Mouse (Mus musculus) left cerebral cortex, postnatal 14 days (tissue): ENCODE results near the gene Lyplal1. TPM values are rescaled to one million over a fixed set of nuclear protein-coding genes. Genes with fewer than 3 reads are reported as not detected.

ENCODE experiments used
- DNase-seq, 2 experiments: peaks; one replicate each; pipeline ENCODE4 v3.0.0; 2021 to 2022; ENCODE audit warnings: low spot score in 2 of 2, mixed read lengths in 1 of 2
- intact Hi-C: fragments of 180-260 bp; cut with DNase I; formaldehyde crosslinking; loops from one replicate; pipeline ENCODE4 v1.15.1; 2025
- long read RNA-seq, 2 experiments: library from polyadenylated mRNA; stranded (forward); transcript quantifications; one replicate each; pipeline ENCODE4 v2.0.0; 2021
- total RNA-seq, 2 experiments: library from RNA; stranded (reverse); gene quantifications; 2 replicates each; pipeline ENCODE4 v1.2.3; 2021

Gene Lyplal1
- 10 to 100 TPM; 10.2 to 14.0 TPM for total RNA-seq
- long read RNA-seq, experiment 1, transcript Lyplal1-201 (5 exons, 1,578 nt), result major isoform, 26 of 28 reads
- long read RNA-seq, experiment 1, partial matches to known transcripts, result 0 of 28 reads
- long read RNA-seq, experiment 1, other reads (novel, unspliced or antisense), result 2 of 28 reads
- long read RNA-seq, experiment 2, transcript Lyplal1-201 (5 exons, 1,578 nt), result major isoform, 10 of 12 reads
- long read RNA-seq, experiment 2, partial matches to known transcripts, result 0 of 12 reads
- long read RNA-seq, experiment 2, other reads (novel, unspliced or antisense), result 2 of 12 reads

- peak; percentile 97 to 98 for DNase-seq
Observed at GRCm38 (mm10) chr1:186116701-186117488, at the start of gene Lyplal1. Lyplal1 (minus strand) TSS chr1:186117310.

GRCm38 (mm10) chr1:186163616-186164015 lies 46.5 kb upstream of the Lyplal1 start:
- no peak for DNase-seq
- intact Hi-C loops, result no loop called here

More at GRCm38 (mm10) chr1:186116701-186117488, at the start of gene Lyplal1:
- intact Hi-C loops, result no loop called here

- DNase-seq, result no peak
- intact Hi-C loops, result no loop called here
Observed at GRCm38 (mm10) chr1:186163206-186163605, 46.1 kb upstream of the Lyplal1 start.

GRCm38 (mm10) chr1:186150376-186150775 lies 33.3 kb upstream of the Lyplal1 start:
- intact Hi-C loops, result no loop called here
- DNase-seq, result no peak

GRCm38 (mm10) chr1:186145444-186145843 lies 28.3 kb upstream of the Lyplal1 start:
- intact Hi-C loops, result no loop called here
- DNase-seq, result peak; percentile 3 to 8

GRCm38 (mm10) chr1:186140191-186140590 lies 23.1 kb upstream of the Lyplal1 start:
- no peak for DNase-seq
- intact Hi-C loops, result no loop called here

- intact Hi-C loops, result no loop called here
- DNase-seq, result peak in 1 of 2 experiments; percentile 8
Observed at GRCm38 (mm10) chr1:186137873-186138272, 20.8 kb upstream of the Lyplal1 start.

GRCm38 (mm10) chr1:186136636-186137380 lies 19.7 kb upstream of the Lyplal1 start:
- DNase-seq, result no peak
- intact Hi-C loops, result no loop called here

- intact Hi-C loops, result no loop called here
Observed at GRCm38 (mm10) chr1:186131465-186131864, 14.4 kb upstream of the Lyplal1 start.

GRCm38 (mm10) chr1:186128940-186129339 lies 11.8 kb upstream of the Lyplal1 start:
- intact Hi-C loops, result no loop called here
- DNase-seq, result no peak

More at GRCm38 (mm10) chr1:186131465-186131864, 14.4 kb upstream of the Lyplal1 start:
- no peak for DNase-seq

GRCm38 (mm10) chr1:186126313-186126862 lies 9.3 kb upstream of the Lyplal1 start:
- no peak for DNase-seq
- intact Hi-C loops, result no loop called here

- intact Hi-C loops, result no loop called here
- DNase-seq, result no peak
Observed at GRCm38 (mm10) chr1:186123690-186124089, 6.6 kb upstream of the Lyplal1 start.

GRCm38 (mm10) chr1:186119856-186120255 lies 2.7 kb upstream of the Lyplal1 start:
- no peak for DNase-seq
- intact Hi-C loops, result no loop called here

GRCm38 (mm10) chr1:186116086-186116600 lies 967 bp downstream of the Lyplal1 start:
- no peak for DNase-seq
- intact Hi-C loops, result no loop called here

GRCm38 (mm10) chr1:186102313-186102712 lies 14.8 kb downstream of the Lyplal1 start:
- no peak for DNase-seq
- intact Hi-C loops, result no loop called here

- intact Hi-C loops, result no loop called here
- peak in 1 of 2 experiments; percentile 9 for DNase-seq
Observed at GRCm38 (mm10) chr1:186066266-186066897, 50.7 kb downstream of the Lyplal1 start.

GRCm38 (mm10) chr1:186060041-186060440 lies 57.1 kb downstream of the Lyplal1 start:
- intact Hi-C loops, result no loop called here
- peak in 1 of 2 experiments; percentile 9 for DNase-seq

GRCm38 (mm10) chr1:186054227-186054626 lies 62.9 kb downstream of the Lyplal1 start:
- intact Hi-C loops, result no loop called here
- no peak for DNase-seq
